Mouse (Mus musculus): ENCODE measurements around the gene Fbxw5. TPM values are rescaled to one million over a fixed set of nuclear protein-coding genes. Genes with fewer than 3 reads are reported as not detected.

Gene Fbxw5
- polyA plus RNA-seq, 1 experiment from 2014 or later = 129 TPM

GRCm38 (mm10) chr2:25502726-25503125 is 2.2 kb downstream of the Fbxw5 start:
- H3K27me3 ChIP-seq = no peaks in the 10 kb centered on the region
- ATAC-seq (ENCODE audit: low read depth) = no peak
- peaks cover 37% of the 10 kb centered on the region for H3K36me3 ChIP-seq
- H3K27ac ChIP-seq (replicated peaks) = no peak overlapping the region
- WGBS = 85% methylated on average over 3 of the region's 3 CpGs
- H3K4me3 ChIP-seq = no peak overlapping the region
- H3K9me3 ChIP-seq = no peaks in the 10 kb centered on the region
- H3K4me1 ChIP-seq (replicated peaks) = peaks cover 18% of the 10 kb centered on the region
- no peak overlapping the region for H3K9ac ChIP-seq
- no peak overlapping the region for H3K4me2 ChIP-seq

DNA sequence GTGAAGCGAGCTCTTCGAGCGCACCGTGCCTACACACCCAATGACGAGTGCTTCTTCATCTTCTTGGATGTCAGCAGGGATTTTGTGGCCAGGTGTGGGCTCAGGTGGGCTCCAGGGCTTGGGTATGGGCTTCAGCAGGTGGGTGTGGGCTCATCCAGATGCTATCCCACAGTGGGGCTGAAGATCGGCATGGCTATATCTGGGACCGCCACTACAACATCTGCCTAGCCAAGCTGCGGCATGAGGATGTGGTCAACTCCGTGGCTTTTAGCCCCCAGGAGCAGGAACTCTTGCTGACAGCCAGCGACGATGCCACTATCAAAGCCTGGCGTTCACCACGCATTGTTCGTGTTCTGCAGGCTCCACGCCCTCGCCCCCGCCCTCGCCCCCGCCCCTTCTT is 4.0 kb downstream of the Fbxw5 start:
- Histone ChIP-seq H3K9ac (no peak overlapping the region), H3K4me1 (replicated peaks) (peaks cover 18% of the 10 kb centered on the region), H3K4me2 (no peak overlapping the region), H3K9me3 (no peaks in the 10 kb centered on the region), H3K27me3 (no peaks in the 10 kb centered on the region), H3K36me3 (peaks cover 37% of the 10 kb centered on the region), H3K27ac (replicated peaks) (no peak overlapping the region), H3K4me3 (no peak overlapping the region)
- no peak for ATAC-seq (ENCODE audit: low read depth)
- WGBS = 94% methylated on average over 19 of the region's 19 CpGs

GRCm38 (mm10) chr2:25505000-25505399 is 4.5 kb downstream of the Fbxw5 start:
- H3K9ac ChIP-seq = no peak overlapping the region
- no peaks in the 10 kb centered on the region for H3K9me3 ChIP-seq
- no peak overlapping the region for H3K27ac ChIP-seq (replicated peaks)
- H3K4me1 ChIP-seq (replicated peaks) = peaks cover 17% of the 10 kb centered on the region
- no peak overlapping the region for H3K4me3 ChIP-seq
- H3K36me3 ChIP-seq = peaks cover 37% of the 10 kb centered on the region
- no peak overlapping the region for H3K4me2 ChIP-seq
- WGBS = 100% methylated on average over 1 of the region's 1 CpGs
- ATAC-seq (ENCODE audit: low read depth) = no peak
- H3K27me3 ChIP-seq = no peaks in the 10 kb centered on the region

- 95% methylated on average over 4 of the region's 4 CpGs for WGBS
- peaks cover 37% of the 10 kb centered on the region for H3K36me3 ChIP-seq
- ATAC-seq (ENCODE audit: low read depth) = no peak
- no peaks in the 10 kb centered on the region for H3K9me3 ChIP-seq
- H3K9ac ChIP-seq = no peak overlapping the region
- H3K27ac ChIP-seq (replicated peaks) = no peak overlapping the region
- no peaks in the 10 kb centered on the region for H3K27me3 ChIP-seq
- no peak overlapping the region for H3K4me2 ChIP-seq
- H3K4me3 ChIP-seq = no peak overlapping the region
- peaks cover 13% of the 10 kb centered on the region for H3K4me1 ChIP-seq (replicated peaks)
Observed at GRCm38 (mm10) chr2:25505860-25506259, 5.3 kb downstream of the Fbxw5 start.

- no peak for ATAC-seq (ENCODE audit: low read depth)
- WGBS = 35% methylated on average over 5 of the region's 5 CpGs
- Histone ChIP-seq H3K27me3 (no peaks in the 10 kb centered on the region), H3K36me3 (peaks cover 37% of the 10 kb centered on the region), H3K4me3 (no peak overlapping the region), H3K4me2 (no peak overlapping the region), H3K27ac (replicated peaks) (no peak overlapping the region), H3K4me1 (replicated peaks) (peaks cover 5% of the 10 kb centered on the region), H3K9ac (no peak overlapping the region), H3K9me3 (no peaks in the 10 kb centered on the region)
Observed at GRCm38 (mm10) chr2:25506964-25507363, 6.4 kb downstream of the Fbxw5 start.

DNA sequence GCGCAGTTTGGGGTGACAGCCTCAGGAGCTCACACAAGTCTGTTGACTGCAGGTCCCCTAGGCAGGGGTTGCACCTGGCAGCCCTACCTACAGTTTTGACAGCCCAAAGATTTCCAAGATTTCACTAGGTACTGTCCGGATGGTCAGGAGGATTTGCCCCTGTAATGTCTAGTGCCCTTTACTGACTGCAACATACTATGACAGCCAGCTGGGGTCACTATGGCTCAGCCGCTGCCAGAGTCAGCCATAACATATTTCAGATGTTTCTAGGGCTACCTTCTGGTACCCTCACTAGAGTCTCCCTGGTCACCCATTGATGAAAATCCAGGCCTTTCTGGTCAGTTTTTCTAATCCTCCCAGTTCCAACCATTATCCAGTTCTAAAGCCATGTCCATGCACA is 9.4 kb downstream of the Fbxw5 start:
- no peak overlapping the region for H3K4me2 ChIP-seq
- ATAC-seq (ENCODE audit: low read depth) = no peak

GRCm38 (mm10) chr2:25526510-25527302 is 26.2 kb downstream of the Fbxw5 start:
- H3K36me3 ChIP-seq = peaks cover 88% of the 10 kb centered on the region

More for the DNA sequence above, 9.4 kb downstream of the Fbxw5 start:
- Histone ChIP-seq H3K9me3 (no peaks in the 10 kb centered on the region), H3K36me3 (peaks cover 14% of the 10 kb centered on the region), H3K9ac (no peak overlapping the region), H3K27me3 (no peaks in the 10 kb centered on the region), H3K4me1 (replicated peaks) (no peaks in the 10 kb centered on the region), H3K27ac (replicated peaks) (no peak overlapping the region), H3K4me3 (no peak overlapping the region)
- 70% methylated on average over 3 of the region's 3 CpGs for WGBS

GRCm38 (mm10) chr2:25533707-25534106 is 33.2 kb downstream of the Fbxw5 start:
- no peak overlapping the region for H3K4me2 ChIP-seq
- H3K36me3 ChIP-seq = peaks cover 77% of the 10 kb centered on the region
- no peak overlapping the region for H3K4me3 ChIP-seq
- no peak overlapping the region for H3K9ac ChIP-seq
- no peak for ATAC-seq (ENCODE audit: low read depth)
- no peak overlapping the region for H3K27ac ChIP-seq (replicated peaks)
- no peaks in the 10 kb centered on the region for H3K27me3 ChIP-seq
- no peaks in the 10 kb centered on the region for H3K9me3 ChIP-seq
- no peaks in the 10 kb centered on the region for H3K4me1 ChIP-seq (replicated peaks)
- 100% methylated on average over 2 of the region's 2 CpGs for WGBS

More at GRCm38 (mm10) chr2:25526510-25527302, 26.2 kb downstream of the Fbxw5 start:
- H3K27me3 ChIP-seq = no peaks in the 10 kb centered on the region
- no peaks in the 10 kb centered on the region for H3K9me3 ChIP-seq
- H3K9ac ChIP-seq = no peak overlapping the region
- ATAC-seq (ENCODE audit: low read depth) = no peak
- no peaks in the 10 kb centered on the region for H3K4me1 ChIP-seq (replicated peaks)
- H3K27ac ChIP-seq (replicated peaks) = no peak overlapping the region
- no peak overlapping the region for H3K4me2 ChIP-seq
- 90% methylated on average over 9 of the region's 9 CpGs for WGBS
- H3K4me3 ChIP-seq = no peak overlapping the region

DNA sequence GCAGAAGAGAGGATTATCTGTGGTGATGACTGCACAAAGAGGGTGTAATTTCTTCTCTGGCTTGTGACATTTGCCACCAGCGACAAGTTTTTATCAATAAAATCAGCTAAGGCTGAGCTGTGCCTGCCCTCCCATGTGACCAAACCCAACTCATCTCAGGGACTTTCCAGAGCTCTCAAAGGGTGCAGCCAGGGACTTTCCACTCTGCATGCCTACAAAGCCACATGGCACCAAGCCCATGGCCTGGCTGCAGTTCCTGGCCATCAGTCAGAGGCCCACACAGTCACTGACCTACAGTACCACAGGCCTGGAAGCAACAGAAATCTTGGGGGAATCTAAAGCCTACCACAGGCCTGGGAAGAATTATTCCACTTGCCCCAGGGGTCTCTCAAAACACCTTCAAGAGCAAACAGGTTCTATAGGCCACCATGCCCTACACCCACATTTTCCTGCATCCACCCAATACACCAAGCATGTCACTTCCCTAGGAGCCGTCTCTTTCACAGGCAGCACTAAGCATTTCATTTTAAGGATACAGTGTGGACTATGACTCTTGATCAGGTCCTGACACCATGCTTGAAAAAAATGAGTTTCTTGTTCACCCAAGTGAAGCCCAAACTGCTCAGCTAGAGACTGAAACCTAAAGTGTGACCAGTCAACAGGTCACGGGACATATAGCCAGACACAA is 33.8 kb downstream of the Fbxw5 start:
- H3K27me3 ChIP-seq = no peaks in the 10 kb centered on the region
- no peak overlapping the region for H3K4me2 ChIP-seq
- no peaks in the 10 kb centered on the region for H3K4me1 ChIP-seq (replicated peaks)
- no peaks in the 10 kb centered on the region for H3K9me3 ChIP-seq
- no peak overlapping the region for H3K27ac ChIP-seq (replicated peaks)
- no peak overlapping the region for H3K9ac ChIP-seq
- H3K36me3 ChIP-seq = peaks cover 71% of the 10 kb centered on the region
- H3K4me3 ChIP-seq = no peak overlapping the region
- WGBS = 90% methylated on average over 3 of the region's 3 CpGs
- ATAC-seq (ENCODE audit: low read depth) = no peak

DNA sequence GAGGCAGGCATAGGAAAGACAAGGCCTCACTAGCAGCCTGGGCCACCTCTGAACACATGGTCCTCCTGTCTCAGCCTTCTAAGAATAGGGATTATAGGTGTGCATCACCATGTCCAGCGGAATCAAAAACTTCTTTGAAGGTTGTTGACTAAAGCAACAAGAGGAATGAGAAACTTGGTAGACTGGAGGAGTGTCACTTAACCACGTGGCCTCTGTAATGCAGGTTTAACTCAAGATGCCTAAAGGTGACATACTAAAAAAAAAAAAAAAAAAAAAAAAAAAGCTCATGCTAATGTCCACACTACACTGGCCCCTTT is 34.3 kb downstream of the Fbxw5 start:
- Histone ChIP-seq H3K27me3 (no peaks in the 10 kb centered on the region), H3K4me3 (no peak overlapping the region), H3K4me2 (no peak overlapping the region), H3K9ac (no peak overlapping the region), H3K36me3 (peaks cover 66% of the 10 kb centered on the region), H3K9me3 (no peaks in the 10 kb centered on the region), H3K27ac (replicated peaks) (no peak overlapping the region), H3K4me1 (replicated peaks) (no peaks in the 10 kb centered on the region)
- WGBS = 90% methylated on average over 2 of the region's 2 CpGs
- ATAC-seq (ENCODE audit: low read depth) = no peak

- Histone ChIP-seq H3K4me1 (replicated peaks) (0 out of 2 replicates have a peak, but pooled peaks cover under 1% of the 10 kb centered on the region), H3K4me2 (no peak overlapping the region), H3K9me3 (no peaks in the 10 kb centered on the region), H3K27me3 (no peaks in the 10 kb centered on the region), H3K9ac (no peak overlapping the region), H3K27ac (replicated peaks) (no peak overlapping the region), H3K36me3 (peaks cover 50% of the 10 kb centered on the region), H3K4me3 (no peak overlapping the region)
- 89% methylated on average over 8 of the region's 8 CpGs for WGBS
- ATAC-seq (ENCODE audit: low read depth) = no peak
Observed at GRCm38 (mm10) chr2:25536531-25536930, 36.0 kb downstream of the Fbxw5 start.

DNA sequence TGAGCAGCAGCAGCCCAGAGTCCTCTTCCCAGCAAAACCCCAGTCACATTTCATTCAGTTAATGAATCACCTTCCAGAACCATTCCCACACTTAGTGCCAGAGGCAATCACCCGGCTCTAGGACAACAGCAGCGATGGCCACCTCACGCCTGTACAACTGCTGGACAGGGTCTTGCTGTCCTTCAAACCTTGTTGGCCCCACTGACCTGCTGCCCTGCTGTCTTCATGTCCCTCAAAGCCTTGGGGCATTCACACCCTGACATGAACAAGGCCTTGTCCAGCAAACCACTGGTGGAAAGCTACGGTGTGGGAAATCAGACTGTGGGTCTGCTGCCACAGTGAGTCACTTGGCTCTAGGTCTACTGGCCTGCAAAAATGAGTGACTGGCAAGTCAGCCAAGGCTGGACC is 40.0 kb downstream of the Fbxw5 start:
- Histone ChIP-seq H3K9me3 (no peaks in the 10 kb centered on the region), H3K4me3 (no peak overlapping the region), H3K27me3 (no peaks in the 10 kb centered on the region), H3K9ac (no peak overlapping the region), H3K27ac (replicated peaks) (no peak overlapping the region), H3K4me2 (no peak overlapping the region), H3K4me1 (replicated peaks) (peaks cover 8% of the 10 kb centered on the region; the same call in 1 of the 2 replicates), H3K36me3 (peaks cover 25% of the 10 kb centered on the region)
- WGBS = 89% methylated on average over 4 of the region's 4 CpGs
- ATAC-seq (ENCODE audit: low read depth) = no peak

Measured in neural tube, embryonic 13.5 days (tissue).